Mouse (Mus musculus) midbrain, embryonic 13.5 days (tissue): ENCODE data around the gene Igfbp4. TPM values are rescaled to one million over a fixed set of nuclear protein-coding genes. Genes with fewer than 3 reads are reported as not detected.

Experiments
- ATAC-seq: fragments of 200-750 bp; cut with Nextera tagmentation; 2 replicates; pipeline ENCODE4 v1.8.0; 2017; ENCODE audit warnings: mild to moderate bottlenecking, moderate TSS enrichment, moderate library complexity
- H3K27ac ChIP-seq: fragments of 300-500 bp; sonication (generic); 2 replicates; pipeline ENCODE4 v1.5.1; 2015; ENCODE audit warnings: inconsistent platforms, mild to moderate bottlenecking, moderate library complexity
- H3K27me3 ChIP-seq: fragments of 300-500 bp; sonication (generic); 2 replicates; pipeline ENCODE4 v1.6.1; 2015; ENCODE audit warnings: mild to moderate bottlenecking, inconsistent platforms
- H3K36me3 ChIP-seq: fragments of 300-500 bp; sonication (generic); 2 replicates; pipeline ENCODE4 v1.6.1; 2015; ENCODE audit warnings: mild to moderate bottlenecking, inconsistent platforms
- H3K4me1 ChIP-seq: fragments of 300-500 bp; sonication (generic); replicated peaks from 2 replicates; pipeline ENCODE4 v1.6.1; 2015; ENCODE audit warnings: inconsistent platforms
- H3K4me2 ChIP-seq: fragments of 300-500 bp; sonication (generic); replicated peaks from 2 replicates; pipeline ENCODE4 v1.6.1; 2015; ENCODE audit warnings: moderate library complexity, mild to moderate bottlenecking, inconsistent platforms
- H3K4me3 ChIP-seq: fragments of 300-500 bp; sonication (generic); replicated peaks from 2 replicates; pipeline ENCODE4 v1.5.1; 2015; ENCODE audit warnings: mild to moderate bottlenecking, inconsistent platforms
- H3K9ac ChIP-seq: fragments of 300-500 bp; sonication (generic); replicated peaks from 2 replicates; pipeline ENCODE4 v1.6.1; 2015; ENCODE audit warnings: mild to moderate bottlenecking, inconsistent platforms
- H3K9me3 ChIP-seq: fragments of 300-500 bp; sonication (generic); 2 replicates; pipeline ENCODE4 v1.6.1; 2016; ENCODE audit warnings: mild to moderate bottlenecking, inconsistent platforms
- WGBS: fragments of 180-500 bp; shearing (Covaris S2); methylation state at CpG from one replicate; pipeline ENCODE4 v1.1.7; 2015; 5-methylcytosine and 5-hydroxymethylcytosine counted together
- polyA plus RNA-seq: library from polyadenylated mRNA; unstranded; fragments of >200 nt; fragmentation: Nextera tagmentation; extraction: Ambion mirVana; gene quantifications from 2 replicates; pipeline ENCODE4 v1.2.1, GENCODE M21; 2015

Igfbp4 gene
- polyA plus RNA-seq, 1 experiment from 2014 or later: 125 TPM

GRCm38 (mm10) chr11:99102575-99103270 is 61.7 kb downstream of the Igfbp4 start:
- 80% methylated on average over 9 of the region's 9 CpGs for WGBS
- no peak for ATAC-seq

More at GRCm38 (mm10) chr11:99102575-99103270, 61.7 kb downstream of the Igfbp4 start:
- H3K27ac ChIP-seq: no peak overlapping the region
- H3K4me3 ChIP-seq: no peak overlapping the region
- no peaks in the 10 kb centered on the region for H3K9me3 ChIP-seq
- H3K27me3 ChIP-seq: no peaks in the 10 kb centered on the region
- H3K36me3 ChIP-seq: no peaks in the 10 kb centered on the region
- H3K4me2 ChIP-seq: no peak overlapping the region
- H3K9ac ChIP-seq: no peak overlapping the region
- H3K4me1 ChIP-seq: no peaks in the 10 kb centered on the region

Other genes starting within 250 kb of the Igfbp4 start
- gene Msl1, start 245.7 kb upstream of the Igfbp4 start, polyA plus RNA-seq: 34.2 and 34.5 TPM in 2 replicates
- 52.6 and 57.6 TPM in 2 replicates for gene Casc3, start 236.3 kb upstream of the Igfbp4 start, polyA plus RNA-seq
- 4.7 and 5.8 TPM in 2 replicates for gene Rapgefl1, start 204.5 kb upstream of the Igfbp4 start, polyA plus RNA-seq
- gene Wipf2, start 177.6 kb upstream of the Igfbp4 start, polyA plus RNA-seq: 4.9 and 5.2 TPM in 2 replicates
- gene Cdc6, start 133.4 kb upstream of the Igfbp4 start, polyA plus RNA-seq: 10.6 and 11.3 TPM in 2 replicates
- 7.5 and 9.1 TPM in 2 replicates for gene Rara, start 113.4 kb upstream of the Igfbp4 start, polyA plus RNA-seq
- gene Gjd3, start 58.2 kb upstream of the Igfbp4 start, polyA plus RNA-seq: 0.58 and 0.99 TPM in 2 replicates
- 118 and 125 TPM in 2 replicates for gene Top2a, start 17.1 kb upstream of the Igfbp4 start, polyA plus RNA-seq
- 0.10 and 0.16 TPM in 2 replicates for gene Tns4, start 48.1 kb downstream of the Igfbp4 start, polyA plus RNA-seq
- not detected in 2 replicates for gene Ccr7, start 113.8 kb downstream of the Igfbp4 start, polyA plus RNA-seq
- gene Smarce1, start 189.8 kb downstream of the Igfbp4 start, polyA plus RNA-seq: 370 and 402 TPM in 2 replicates
- gene Krt222, start 202.8 kb downstream of the Igfbp4 start, polyA plus RNA-seq: 2.4 TPM in 2 replicates
- gene Krt24, start 244.0 kb downstream of the Igfbp4 start, polyA plus RNA-seq: not detected in 2 replicates